Mouse (Mus musculus) adrenal gland, adult (tissue): ENCODE measurements around the gene Dock7.

Experiments
- DNase-seq, 2 experiments: peaks; one replicate each; pipeline ENCODE4 v3.0.0; 2022 to 2023; ENCODE audit warnings: low spot score in 1 of 2; ENCODE audit not compliant: inconsistent age in 2 of 2

The Dock7 gene

DNA sequence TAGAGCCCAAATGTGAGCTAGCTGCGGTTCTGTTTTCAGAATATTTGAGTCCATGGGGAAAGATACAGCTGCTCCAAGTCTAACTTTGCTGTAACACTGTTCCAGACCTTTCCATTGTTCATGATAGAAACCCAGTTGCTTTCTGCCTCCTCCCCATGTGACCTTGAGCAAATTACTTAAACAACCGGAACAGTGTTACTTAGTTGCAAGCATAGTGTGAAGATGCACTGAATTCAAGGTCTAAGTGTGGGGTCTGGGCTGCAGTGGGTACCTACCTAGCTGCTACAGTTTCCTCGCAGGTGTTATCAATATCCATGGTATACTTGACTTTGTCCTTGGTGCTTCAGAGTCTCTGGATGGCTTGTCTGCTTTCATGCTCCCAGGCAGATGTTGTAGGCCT is 1.3 kb upstream of the Dock7 start:
- DNase-seq = peak in 1 of 2 experiments; percentile 66

DNA sequence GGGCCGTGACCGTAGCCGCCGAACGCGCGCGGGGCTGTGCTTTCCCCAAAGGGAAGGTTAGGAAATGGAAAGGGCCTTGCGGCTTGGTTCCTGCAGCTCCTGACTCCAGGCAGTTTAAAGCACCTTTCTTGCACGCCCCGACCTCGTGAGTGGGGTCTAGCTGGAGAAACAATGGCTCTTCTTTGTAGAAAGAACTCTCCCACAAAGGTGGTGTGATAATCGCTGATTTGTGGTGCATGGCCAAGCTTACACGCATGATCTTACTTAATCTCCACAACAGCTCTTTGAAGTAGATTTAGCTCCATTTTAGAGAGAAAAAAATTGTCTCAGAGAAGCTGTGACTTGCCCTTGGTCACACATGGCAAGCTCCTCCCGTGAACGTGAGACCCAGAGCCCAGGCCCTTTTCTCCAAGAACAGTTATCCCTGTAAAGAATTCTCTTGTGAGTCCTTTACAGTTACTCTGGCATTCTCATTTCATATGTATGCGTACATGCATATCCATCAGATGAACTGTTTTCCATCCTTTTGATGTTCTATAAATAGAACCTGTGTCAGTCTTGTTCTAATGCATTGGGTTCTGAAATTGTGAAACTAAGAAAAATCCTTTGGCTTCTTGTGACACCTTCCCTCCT is 524 bp upstream of the Dock7 start:
- DNase-seq = no peak

DNA sequence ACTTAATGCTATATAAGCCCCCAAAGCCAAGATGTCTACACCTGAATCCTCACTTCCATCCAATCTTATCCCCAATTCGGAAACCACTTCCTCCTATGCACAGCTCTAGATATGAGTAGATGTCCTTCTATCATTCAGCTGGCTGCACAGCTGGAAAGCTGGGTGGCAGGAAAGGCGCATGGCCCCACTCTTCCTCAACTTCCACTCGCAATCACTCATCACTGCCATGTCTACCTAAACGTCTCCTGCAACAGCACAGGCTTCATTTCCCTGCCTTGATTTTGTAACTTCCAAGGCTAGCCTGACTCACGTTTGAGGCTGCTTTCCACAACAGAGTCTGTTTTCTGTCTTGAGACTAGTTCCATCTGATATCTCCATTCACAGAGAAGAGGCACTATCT is 1.7 kb downstream of the Dock7 start:
- DNase-seq = peak in 1 of 2 experiments; percentile 70

DNA sequence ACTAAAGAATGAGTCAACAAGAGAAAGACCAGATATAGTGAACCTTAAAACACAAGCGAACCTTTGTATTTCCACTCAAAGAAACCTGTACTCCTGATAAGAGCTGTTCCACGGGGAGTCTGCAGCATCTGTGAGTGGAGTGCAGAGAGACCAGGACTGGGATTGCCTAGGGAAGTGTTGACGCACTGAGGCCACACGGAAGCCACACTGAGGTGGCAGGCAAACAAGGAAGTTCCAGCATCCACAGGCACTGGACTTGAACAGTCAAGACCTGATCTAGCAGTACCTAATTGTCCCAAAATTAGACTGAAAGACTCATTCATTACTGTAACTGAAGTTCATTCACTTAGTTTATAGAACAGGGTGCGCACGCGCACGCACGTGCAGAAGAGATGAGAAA is 4.9 kb downstream of the Dock7 start:
- no peak for DNase-seq

DNA sequence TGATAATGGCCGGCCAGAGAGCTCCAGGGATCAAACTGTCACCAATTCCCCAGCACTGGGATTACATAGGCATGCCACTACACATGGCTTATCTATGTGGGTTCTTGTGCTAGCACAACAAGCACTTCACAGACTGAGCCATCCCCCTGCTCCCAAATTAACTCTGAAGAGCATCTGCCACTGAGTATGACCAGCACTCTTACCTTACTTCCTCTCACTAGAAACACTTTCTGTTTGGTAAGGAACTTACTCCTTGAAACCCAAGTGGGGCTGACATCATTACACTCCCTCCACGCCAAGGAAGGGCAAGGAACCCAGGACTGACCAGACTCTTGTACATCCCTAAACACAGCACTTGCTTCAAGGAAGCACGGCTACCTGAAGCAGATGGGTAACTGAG is 9.0 kb downstream of the Dock7 start:
- peak in 1 of 2 experiments; percentile 15 for DNase-seq

DNA sequence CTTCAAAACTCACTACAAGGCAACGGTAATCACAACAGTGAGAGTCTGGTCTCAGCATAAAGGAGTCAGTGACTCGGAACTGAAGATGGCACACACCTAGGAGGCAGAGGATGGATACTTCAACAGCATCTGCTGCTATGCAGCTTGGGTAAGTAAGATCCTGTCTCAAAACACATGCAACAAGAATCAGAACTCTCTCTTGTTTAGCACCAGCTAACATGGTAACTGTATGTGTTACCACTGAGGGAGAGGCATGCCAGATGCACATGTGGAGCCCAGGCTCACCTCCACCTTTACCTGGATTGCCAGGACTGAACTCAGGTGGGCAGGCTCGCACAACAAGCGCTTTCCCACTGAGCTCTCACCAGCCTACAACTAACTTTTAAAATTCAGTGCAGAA is 11.9 kb downstream of the Dock7 start:
- no peak for DNase-seq

DNA sequence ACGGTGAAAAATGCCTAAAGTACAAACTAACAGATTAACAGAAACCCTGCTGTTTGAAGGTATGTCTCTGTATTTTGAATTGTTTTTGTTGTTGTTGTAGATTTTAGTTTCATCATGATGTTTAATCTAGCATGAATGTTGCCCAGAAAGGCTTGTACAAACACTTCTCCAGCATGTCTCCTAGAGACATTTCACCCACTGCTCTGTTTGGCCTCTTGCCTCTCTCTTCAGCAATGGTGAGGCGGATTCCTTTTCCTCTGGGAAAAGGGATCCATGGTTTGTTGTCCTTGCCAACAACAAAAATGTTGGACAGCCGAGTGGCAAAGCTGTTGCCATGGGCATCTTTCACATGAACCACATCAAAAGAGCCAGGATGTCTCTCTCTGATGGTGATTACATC is 17.9 kb downstream of the Dock7 start:
- no peak for DNase-seq

DNA sequence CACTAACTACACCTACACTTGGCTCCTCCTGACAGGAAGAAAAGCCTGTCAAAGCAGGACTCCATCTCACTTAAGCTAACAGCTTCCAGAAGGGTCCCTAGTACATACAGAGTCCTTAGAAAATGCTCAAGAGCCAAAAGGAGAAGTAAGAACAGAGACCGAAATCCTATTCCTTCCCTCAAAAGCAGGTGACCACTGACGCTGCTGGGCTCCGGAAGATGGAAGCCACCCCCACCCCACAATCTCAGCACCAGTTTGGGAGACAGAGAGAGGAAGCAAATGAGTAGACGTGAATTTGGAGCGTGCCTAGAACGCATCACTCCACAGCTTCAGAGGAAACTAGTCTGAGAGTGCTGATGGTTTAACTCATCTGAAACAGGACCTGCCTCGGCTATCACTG is 20.0 kb downstream of the Dock7 start:
- no peak for DNase-seq

DNA sequence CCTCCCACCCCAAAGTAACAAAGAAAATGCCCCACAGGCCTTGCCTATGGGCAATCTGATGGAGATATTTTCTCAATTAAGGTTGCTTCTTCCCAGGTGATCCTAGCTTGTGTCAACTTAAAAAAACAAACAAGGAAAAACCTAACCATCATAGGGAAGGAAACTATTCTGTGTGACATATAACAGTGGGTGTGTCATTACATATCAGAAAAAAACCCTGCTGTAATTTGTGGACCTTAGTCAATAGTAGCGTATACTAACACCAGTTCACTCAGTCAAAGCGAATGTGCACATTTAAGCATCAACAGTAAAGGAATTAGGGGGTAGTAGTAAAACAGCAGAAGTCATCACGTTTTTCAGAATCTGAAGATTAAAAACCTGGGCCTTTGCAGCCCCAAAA is 28.9 kb downstream of the Dock7 start:
- DNase-seq = no peak

DNA sequence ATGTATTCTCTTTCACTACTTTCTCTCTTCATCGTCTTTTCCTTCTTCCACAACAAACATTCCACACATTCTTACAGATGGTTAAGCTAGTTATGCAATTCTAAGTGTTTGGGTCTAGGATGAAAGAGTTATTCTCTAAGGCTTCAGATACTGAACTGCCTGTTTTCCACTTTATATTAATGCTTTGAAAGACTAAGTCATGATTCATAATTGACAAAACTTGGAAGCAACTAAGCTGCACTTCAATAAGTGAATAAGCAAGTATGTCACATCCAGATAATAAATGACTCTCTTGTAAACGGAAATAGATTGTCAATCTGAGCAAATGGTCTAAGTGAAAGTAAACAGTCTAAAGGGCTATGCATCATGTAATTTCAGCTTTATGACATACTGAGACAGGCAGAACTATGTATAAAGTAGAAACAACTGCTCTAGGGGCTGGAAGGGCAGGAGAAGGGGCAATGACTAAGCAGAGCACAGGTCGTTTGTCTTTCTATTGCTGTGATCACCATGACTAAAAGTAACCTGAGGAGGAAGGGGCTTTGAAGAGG is 29.5 kb downstream of the Dock7 start:
- DNase-seq = peak in 1 of 2 experiments; percentile 39

DNA sequence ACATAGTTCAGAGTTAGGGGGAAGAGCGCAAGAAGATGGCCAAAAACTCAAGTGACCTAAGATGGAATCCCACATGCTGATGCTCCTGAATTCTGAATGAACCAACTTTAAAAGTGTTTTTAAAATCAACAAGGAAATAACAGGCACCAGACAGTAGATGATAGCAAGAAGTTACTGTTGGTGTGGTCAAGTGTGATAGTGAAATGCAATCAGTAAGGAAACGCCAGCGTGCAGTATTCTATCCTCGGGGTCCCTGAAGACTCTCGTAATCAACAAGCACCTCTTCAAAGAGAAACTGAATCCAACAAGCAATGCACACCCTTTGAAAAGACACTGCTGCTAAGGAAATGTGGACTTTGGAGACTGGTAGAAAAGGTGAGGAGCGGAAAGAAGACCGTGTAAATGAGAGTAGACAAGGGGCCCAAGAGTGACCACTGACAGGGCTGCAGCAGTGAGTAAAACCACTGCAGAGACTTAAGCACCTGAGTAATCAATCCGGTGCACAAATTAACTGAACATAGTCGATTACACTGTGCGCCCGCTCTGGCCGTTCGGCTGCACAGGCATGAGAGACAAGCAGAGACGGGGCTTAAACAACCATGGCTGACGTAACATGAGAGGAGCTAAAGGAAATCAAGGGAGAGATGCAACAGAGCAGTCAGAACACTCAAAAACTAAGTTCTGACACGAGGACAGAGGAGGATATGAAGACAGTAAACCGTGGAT is 32.8 kb downstream of the Dock7 start:
- DNase-seq = no peak

DNA sequence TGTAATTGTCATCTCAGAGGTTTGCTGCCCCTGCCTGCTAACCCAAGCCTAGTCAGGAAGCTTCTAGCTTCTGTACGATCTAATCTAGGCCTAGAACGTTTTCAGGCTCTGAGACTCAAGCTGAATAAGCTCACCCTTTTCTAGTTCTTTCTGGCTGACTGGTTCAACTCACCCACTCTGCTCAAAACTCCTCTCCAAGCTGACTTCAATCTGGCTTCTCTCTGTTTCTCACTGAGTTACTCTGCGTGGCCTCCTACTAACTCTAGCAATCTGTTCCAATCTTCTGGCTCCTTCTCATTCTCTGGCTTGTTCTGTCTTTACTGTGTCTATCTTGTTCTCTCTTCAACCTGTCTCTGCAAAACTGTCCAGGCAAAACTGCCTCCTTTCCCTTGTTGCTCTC is 36.9 kb downstream of the Dock7 start:
- no peak for DNase-seq

DNA sequence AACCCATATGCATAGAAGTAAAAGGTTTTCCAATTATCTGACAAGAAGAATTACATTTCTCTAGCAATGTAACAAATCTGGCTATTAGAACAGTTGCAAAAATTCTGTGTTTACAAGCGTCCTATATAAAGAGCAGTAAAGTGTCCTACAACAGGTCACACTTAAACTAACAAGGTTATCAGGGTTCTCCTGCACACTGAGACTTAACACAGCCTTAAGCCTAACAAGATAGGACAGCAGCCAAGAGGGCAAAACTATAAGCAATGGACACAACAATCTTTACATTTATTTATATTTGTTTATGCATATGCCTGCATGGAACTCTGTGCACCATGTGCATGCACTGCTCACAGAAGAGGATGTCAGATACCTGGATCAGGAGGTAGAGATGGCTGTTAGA is 39.5 kb downstream of the Dock7 start:
- no peak for DNase-seq

DNA sequence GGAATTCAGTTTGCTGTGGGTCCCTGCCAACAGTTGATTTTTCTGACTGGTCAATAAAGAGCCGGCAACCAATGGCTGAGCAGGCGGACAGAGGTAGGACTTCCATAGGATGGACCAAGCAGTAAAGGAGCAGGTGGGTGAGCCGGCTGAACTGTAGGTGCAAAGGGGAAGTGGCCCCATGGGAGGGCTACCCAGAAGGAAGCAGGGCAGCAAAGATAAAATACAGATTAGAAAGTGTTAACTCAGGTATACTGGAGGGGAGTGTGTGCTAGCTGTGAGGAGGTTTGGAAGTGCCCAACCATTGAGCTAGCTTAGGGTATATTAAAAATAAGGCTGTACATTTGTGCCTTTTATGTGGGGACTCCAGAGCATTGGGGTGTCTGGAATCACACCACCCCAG is 42.7 kb downstream of the Dock7 start:
- DNase-seq = no peak

DNA sequence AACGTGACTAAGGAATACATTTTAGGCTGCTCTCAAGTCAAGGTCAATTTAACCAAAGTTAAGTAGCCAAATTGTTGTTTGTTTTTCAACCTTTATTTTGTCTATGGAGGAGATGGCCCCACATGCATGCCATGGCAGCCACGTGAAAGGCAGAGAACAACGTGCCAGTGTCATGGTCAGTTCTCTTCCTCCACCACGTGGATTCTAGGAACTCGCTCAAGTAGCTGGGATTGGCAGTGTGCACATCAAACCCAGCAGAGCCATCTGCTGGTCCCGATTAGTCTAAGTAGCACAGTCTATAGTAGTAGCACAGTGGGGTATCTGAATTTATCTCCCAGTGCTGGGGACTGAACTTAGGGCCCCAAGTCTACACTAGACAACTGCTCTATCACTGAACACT is 51.9 kb downstream of the Dock7 start:
- no peak for DNase-seq

DNA sequence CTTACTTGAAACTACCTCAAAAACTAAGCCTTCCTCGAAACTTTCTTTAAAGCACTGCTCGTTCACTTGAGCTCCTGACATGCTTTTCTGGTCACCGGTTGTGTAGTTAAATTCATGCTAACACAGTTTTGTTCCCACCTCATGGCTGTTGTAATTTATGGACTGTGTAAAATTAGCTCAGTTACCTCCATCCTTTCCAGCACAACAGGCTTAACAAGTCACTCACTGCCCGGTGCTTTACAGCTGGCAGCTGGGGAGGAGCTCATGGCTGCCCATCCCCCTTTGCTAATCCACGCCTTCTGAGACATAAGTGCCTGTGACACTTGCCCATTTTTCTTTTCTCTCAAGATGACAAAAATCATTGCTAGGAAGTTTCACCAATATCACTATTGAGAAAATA is 56.2 kb downstream of the Dock7 start:
- DNase-seq = no peak

DNA sequence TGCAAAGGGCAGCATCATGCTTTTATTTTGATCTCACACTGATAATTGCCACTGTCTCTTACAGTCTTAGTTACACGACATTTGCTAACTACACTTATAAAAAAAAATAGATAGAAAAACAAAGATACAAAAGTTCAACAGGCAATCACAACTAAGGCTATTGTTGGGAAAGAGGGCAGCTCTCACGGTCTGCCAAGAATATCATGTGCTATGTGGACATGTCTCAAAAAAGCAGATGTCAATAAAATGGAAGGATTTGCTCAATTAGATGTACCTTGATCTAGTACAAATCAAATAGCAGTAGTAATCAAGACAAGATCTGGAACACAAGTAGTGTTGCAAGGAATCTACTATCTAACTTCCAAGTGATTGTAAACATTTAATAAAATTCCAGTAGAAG is 72.1 kb downstream of the Dock7 start:
- DNase-seq = no peak

DNA sequence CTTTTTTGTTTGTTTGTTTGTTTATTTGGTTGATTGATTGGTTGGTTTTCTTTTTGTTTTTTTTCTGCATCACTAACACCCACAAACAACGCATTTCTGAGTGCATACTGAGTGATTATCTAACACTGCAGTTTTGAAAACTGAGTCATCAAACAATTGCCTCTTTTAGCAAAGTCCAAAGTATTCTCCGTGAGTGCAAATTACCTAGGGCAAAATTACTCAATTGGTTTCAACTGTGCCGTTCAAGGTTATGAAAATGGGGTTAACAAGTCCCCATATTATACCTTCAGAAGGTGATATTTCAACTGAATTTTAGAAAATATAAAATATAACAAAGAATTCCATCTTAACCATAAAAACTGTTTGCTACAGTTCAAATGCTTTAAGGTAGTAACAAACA is 74.2 kb downstream of the Dock7 start:
- no peak for DNase-seq

DNA sequence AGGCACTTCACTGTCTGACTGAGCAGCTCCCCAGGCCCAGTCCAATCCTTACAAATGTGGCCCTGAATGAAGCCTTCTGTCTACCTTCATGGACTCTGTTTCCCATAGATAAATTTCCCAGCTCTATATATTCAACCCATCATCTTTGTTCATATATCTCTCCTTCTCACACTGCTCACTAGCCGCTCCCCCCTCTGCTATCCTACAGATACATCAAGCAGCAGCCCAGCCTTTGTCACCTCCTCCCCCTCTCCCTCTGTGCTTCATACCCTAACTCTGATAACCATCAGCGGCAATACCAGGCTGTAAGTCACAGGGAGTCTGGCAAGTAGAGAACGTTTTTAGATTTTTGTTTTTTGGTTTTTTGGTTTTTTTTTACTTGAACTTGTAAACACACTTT is 75.9 kb downstream of the Dock7 start:
- DNase-seq = no peak

DNA sequence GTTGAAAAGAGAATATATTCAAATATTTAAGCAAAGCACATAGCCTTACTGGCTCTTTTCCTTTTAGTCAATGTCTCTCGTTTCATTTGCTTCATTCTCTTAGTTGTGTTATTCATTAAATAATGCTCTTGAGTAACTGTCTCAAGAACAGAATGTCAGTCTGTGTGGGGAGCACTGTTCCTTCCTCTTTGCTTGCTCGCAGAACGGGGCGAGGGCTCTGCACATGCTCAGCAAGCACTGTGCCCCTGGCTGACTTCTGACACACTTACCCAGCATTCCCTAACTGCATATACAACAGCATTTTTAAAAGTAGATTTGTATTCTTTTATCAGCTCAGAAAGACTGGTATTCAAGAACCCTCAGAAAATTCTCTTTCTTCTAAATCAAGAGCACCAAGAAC is 87.8 kb downstream of the Dock7 start:
- DNase-seq = no peak

DNA sequence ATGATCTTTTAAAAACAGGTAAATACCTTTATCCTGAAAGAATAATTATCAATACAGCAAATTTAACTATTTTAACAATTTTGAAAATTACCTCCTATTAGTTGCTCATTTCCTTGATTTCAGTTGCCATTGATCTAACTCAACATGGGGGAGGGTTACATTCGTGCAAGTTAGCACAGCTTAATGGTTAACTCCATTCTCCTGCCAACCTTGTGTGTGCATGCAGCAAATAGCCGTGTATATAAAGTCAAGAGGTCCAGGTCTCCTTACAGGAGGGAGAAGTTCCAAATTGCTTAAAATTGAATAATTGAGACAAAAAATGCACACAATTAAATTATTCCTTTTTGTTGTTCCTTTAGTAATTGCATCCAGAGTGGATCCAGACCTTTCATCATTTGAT is 90.0 kb downstream of the Dock7 start, which contains the start of gene Angptl3:
TSS of gene Angptl3 (plus strand) at position 269 of the 400 bp plus-strand sequence.
- no peak for DNase-seq

DNA sequence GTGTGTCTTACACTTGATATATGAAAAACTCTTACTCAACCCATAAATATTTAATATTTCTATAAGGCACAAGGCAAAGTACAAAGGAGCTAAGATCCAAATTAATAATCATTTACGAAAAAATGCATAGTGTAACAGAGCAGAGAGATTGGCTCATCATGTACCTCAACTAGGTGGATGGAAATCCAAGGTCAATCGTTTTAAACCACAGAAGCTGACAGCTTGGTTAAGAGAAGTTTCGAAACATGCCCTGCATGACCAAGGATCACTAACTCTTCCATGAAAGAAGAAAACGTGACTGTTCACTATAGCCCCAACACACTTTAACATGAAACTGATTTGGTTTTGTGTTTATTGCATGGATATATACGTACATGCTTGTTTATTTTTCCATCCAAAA is 92.3 kb downstream of the Dock7 start:
- DNase-seq = no peak

DNA sequence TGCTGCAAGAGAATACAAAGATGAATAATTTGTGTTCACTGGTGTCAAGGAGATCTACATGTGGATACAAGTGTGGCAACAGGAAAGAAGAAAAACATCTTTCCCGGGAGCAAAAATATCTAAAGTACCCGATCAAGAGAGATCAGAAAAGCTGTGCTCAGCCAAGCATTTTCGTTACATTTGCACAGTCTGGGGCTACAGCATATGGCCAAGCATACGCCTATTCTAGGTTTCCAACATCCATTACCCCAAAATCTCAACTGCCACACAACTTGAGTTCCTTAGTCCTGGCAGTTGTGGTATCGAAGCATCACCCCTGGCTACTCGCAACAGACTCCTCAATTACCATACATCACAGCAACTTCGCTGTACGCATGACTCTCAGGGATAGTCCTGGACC is 98.5 kb downstream of the Dock7 start:
- no peak for DNase-seq
